ENCODE assay signal across 9 mouse cellular contexts in the genomic region with DNA sequence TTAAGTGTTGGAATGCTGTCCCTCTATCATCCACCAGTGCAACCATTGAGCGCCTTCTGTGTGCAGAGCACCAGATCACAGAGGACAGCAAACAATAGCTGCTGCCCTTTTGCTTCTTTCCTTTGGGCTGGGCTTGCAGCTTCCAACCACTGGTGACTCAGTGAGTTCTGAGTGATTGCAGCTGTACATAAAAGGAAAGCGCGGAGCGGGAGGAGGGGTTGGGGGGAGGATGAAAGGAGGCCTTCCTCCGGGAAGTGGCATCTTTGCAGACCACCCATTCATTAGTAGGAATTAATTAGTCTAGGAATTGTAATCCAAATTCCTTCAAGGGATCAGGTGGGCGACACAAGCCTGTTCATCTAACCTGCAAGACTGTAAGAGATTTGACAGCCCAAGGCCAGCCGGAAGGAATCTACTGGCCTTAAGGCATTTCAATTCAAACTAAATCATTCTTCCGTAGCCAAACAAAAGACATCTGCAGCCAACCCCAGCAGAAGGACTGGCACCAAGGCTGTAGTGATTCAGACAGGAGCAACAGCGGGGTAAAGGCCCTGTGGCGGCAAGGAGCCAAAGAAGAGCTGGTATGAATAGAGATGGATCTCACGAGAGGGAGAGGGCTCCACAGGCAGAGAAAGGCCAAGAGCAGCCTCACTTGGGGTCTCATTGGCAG. TPM values are rescaled to one million over a fixed set of nuclear protein-coding genes. Genes with fewer than 3 reads are reported as not detected.
A peak's percentile ranks its signal among the peaks of the same experiment; 100 is the strongest.
DNase-seq lines count a peak whose midpoint lies in the region; ATAC-seq lines count a peak whose summit lies in the region.
"Had no signal": no experiment of that assay in that cellular context is flagged by ENCODE, and none has a peak within 500 bp of the region (broad histone marks: within the 10 kb centered on the region; RNA-seq: fewer than 3 reads in every experiment).

No protein-coding gene starts in this region.

- no peaks in the 10 kb centered on the region for H3K36me3 ChIP-seq in intestine, embryonic 16.5 days (ENCODE audit: control insufficient read depth, insufficient read depth, low read length)
- no peaks in the 10 kb centered on the region for H3K36me3 ChIP-seq in stomach, embryonic 15.5 days
- H3K36me3 ChIP-seq in liver, embryonic 12.5 days: no peaks in the 10 kb centered on the region
- H3K36me3 ChIP-seq: limb, embryonic 15.5 days had no signal

- no peaks in the 10 kb centered on the region for H3K9me3 ChIP-seq in intestine, embryonic 16.5 days (ENCODE audit: control insufficient read depth, low read length)
- H3K9me3 ChIP-seq in stomach, embryonic 15.5 days: no peaks in the 10 kb centered on the region
- H3K9me3 ChIP-seq in liver, embryonic 12.5 days (replicated peaks): no peaks in the 10 kb centered on the region
- H3K9me3 ChIP-seq: limb, embryonic 15.5 days had no signal

- H3K4me2 ChIP-seq in intestine, embryonic 16.5 days (ENCODE audit: low read depth, low read length): no peak overlapping the region
- H3K4me2 ChIP-seq in stomach, embryonic 15.5 days: no peak overlapping the region
- no peak overlapping the region for H3K4me2 ChIP-seq in liver, embryonic 12.5 days
- H3K4me2 ChIP-seq: limb, embryonic 15.5 days had no signal

- H3K4me3 ChIP-seq in intestine, embryonic 16.5 days (ENCODE audit: low read length): no peak overlapping the region
- no peak overlapping the region for H3K4me3 ChIP-seq in stomach, embryonic 15.5 days (replicated peaks)
- no peak overlapping the region for H3K4me3 ChIP-seq in liver, embryonic 12.5 days
- H3K4me3 ChIP-seq: limb, embryonic 15.5 days had no signal

- H3K27me3 ChIP-seq in intestine, embryonic 16.5 days (replicated peaks; ENCODE audit: control insufficient read depth, insufficient read depth, low read length): no peaks in the 10 kb centered on the region
- no peaks in the 10 kb centered on the region for H3K27me3 ChIP-seq in stomach, embryonic 15.5 days (replicated peaks)
- no peaks in the 10 kb centered on the region for H3K27me3 ChIP-seq in liver, embryonic 12.5 days (replicated peaks)
- H3K27me3 ChIP-seq: limb, embryonic 15.5 days had no signal

- peak; percentile 43 for DNase-seq in kidney, postnatal 10 days
- DNase-seq in kidney, adult 8-10 months: no peak
- peak; percentile 57 for DNase-seq in embryo, embryonic 9.5 days (ENCODE audit: extremely low spot score)
- no peak for DNase-seq in left cerebral cortex, postnatal 10 days (ENCODE audit: extremely low spot score in 1 of 2, low spot score in 2 of 2)

- no peak overlapping the region for H3K27ac ChIP-seq in intestine, embryonic 16.5 days (ENCODE audit: low read length)
- H3K27ac ChIP-seq in stomach, embryonic 15.5 days: no peak overlapping the region
- no peak overlapping the region for H3K27ac ChIP-seq in liver, embryonic 12.5 days
- H3K27ac ChIP-seq: limb, embryonic 15.5 days had no signal

- intact Hi-C loops in left cerebral cortex, postnatal 10 days (cut with DNase I): no loop called here

- no peaks in the 10 kb centered on the region for H3K4me1 ChIP-seq in intestine, embryonic 16.5 days (ENCODE audit: control insufficient read depth, insufficient read depth, low read length)
- H3K4me1 ChIP-seq in stomach, embryonic 15.5 days: 0 out of 2 replicates have a peak, but pooled peaks cover 3% of the 10 kb centered on the region
- H3K4me1 ChIP-seq in liver, embryonic 12.5 days: peaks cover 33% of the 10 kb centered on the region

- ATAC-seq in intestine, embryonic 16.5 days: 0 out of 2 replicates have a peak, but pooled peaks have one; percentile 32
- ATAC-seq in stomach, embryonic 15.5 days (ENCODE audit: insufficient read depth, low FRiP score, low read depth): peak; percentile 58; the same call in 1 of the 2 replicates
- ATAC-seq in granulocyte monocyte progenitor cell, adult 5-6 weeks (replicated peaks; ENCODE audit: poor library complexity, severe bottlenecking): no peak
- no peak for ATAC-seq in liver, embryonic 12.5 days

- no peak overlapping the region for H3K9ac ChIP-seq in intestine, embryonic 16.5 days (ENCODE audit: low read depth, low read length)
- H3K9ac ChIP-seq in stomach, embryonic 15.5 days: no peak overlapping the region
- no peak overlapping the region for H3K9ac ChIP-seq in liver, embryonic 12.5 days
- H3K9ac ChIP-seq: limb, embryonic 15.5 days had no signal

- WGBS in intestine, embryonic 16.5 days: 54% methylated on average over 11 of the region's 11 CpGs
- 46% methylated on average over 11 of the region's 11 CpGs for WGBS in stomach, embryonic 15.5 days
- 75% methylated on average over 11 of the region's 11 CpGs for WGBS in liver, embryonic 12.5 days (ENCODE audit: insufficient replicate concordance)

RNA-seq across cellular contexts. Expression of a gene that starts 52.8 kb away (rescaled TPM):
- polyA plus RNA-seq in intestine, embryonic 16.5 days (2015; fragmentation: Nextera tagmentation; extraction: Ambion mirVana): 33.6 and 35.1 TPM in 2 replicates
- polyA plus RNA-seq in stomach, embryonic 15.5 days (2015; fragmentation: Nextera tagmentation; extraction: Ambion mirVana): 31.2 and 32.6 TPM in 2 replicates
- 1.2 and 8.2 TPM in 2 replicates for total RNA-seq in granulocyte monocyte progenitor cell, adult 5-6 weeks (2014; fragmentation: Nextera tagmentation)
- 8.5 and 12.6 TPM in 2 replicates for total RNA-seq in granulocyte monocyte progenitor cell, adult 5-6 weeks (2017)
- total RNA-seq in left cerebral cortex, postnatal 10 days (2021): 10 to 100 TPM; 70.4 to 86.9 TPM
- 11.6 and 12.2 TPM in 2 replicates for polyA plus RNA-seq in liver, embryonic 12.5 days (2016; fragmentation: Nextera tagmentation; extraction: Ambion mirVana)

Comparison
In these comparisons a context has a peak if more than half of its experiments do, and no peak if none do; other contexts are left out.
1. DNase-seq: peak in kidney, postnatal 10 days (single experiment) and embryo, embryonic 9.5 days (single experiment); none in kidney, adult 8-10 months (0 of 2) and left cerebral cortex, postnatal 10 days (0 of 2).
2. ATAC-seq: peak in intestine, embryonic 16.5 days (single experiment) and stomach, embryonic 15.5 days (single experiment); none in granulocyte monocyte progenitor cell, adult 5-6 weeks (single experiment) and liver, embryonic 12.5 days (single experiment).